Comparison of ENCODE assay signal across 25 mouse cellular contexts in the genomic region with DNA sequence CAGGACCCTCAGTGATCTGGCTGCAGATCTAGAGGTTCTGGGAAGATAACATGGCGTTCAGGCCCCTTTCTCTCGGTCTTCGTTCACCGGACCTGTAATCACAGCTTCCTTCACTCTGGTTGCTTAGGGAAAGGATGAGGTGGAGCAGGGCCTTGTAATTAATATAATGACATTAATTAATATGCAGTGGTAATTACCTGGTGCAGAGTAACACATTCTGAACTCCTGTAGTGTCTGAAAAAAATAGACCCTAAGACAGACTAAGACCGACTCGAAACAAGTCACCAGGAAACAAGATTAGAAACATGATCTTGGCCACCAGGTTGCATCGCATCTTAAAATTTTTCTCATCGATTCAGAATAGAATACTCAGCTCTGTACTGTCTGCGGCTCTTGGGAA. TPM values are rescaled to one million over a fixed set of nuclear protein-coding genes. Genes with fewer than 3 reads are reported as not detected.
DNase-seq lines count a peak whose midpoint lies in the region; ATAC-seq and TF ChIP-seq lines count a peak whose summit lies in the region.
"Had no signal": no experiment of that assay in that cellular context is flagged by ENCODE, and none has a peak within 500 bp of the region (broad histone marks: within the 10 kb centered on the region; RNA-seq: fewer than 3 reads in every experiment).

No protein-coding gene starts in this region.

- DNase-seq in embryonic facial prominence, embryonic 10.5 days (ENCODE audit: low spot score): no peak
- DNase-seq in forebrain, embryonic 11.5 days (ENCODE audit: low spot score): peak; percentile 46
- no peak for DNase-seq in forebrain, postnatal 0 days
- DNase-seq in midbrain, embryonic 11.5 days (ENCODE audit: low spot score, missing footprints): peak; percentile 31
- no peak for DNase-seq in midbrain, embryonic 10.5 days (ENCODE audit: low spot score)
- DNase-seq: adrenal gland, adult 8-10 months; adrenal gland, postnatal 14 days; adrenal gland, postnatal 36 days; B cell, adult 2 months; cerebellum, adult 11-12 months; cerebellum, adult 2 months; cerebellum, adult 9-10 months; cerebellum, postnatal 10 days; cerebellum, postnatal 25 days had no signal

- H3K4me3 ChIP-seq in embryonic facial prominence, embryonic 13.5 days: no peak overlapping the region
- H3K4me3 ChIP-seq in embryonic facial prominence, embryonic 10.5 days: no peak overlapping the region
- no peak overlapping the region for H3K4me3 ChIP-seq in forebrain, embryonic 11.5 days (ENCODE audit: low read depth, low read length)
- H3K4me3 ChIP-seq in forebrain, embryonic 16.5 days (replicated peaks; ENCODE audit: low read length): no peak overlapping the region
- H3K4me3 ChIP-seq in forebrain, embryonic 13.5 days: no peak overlapping the region
- no peak overlapping the region for H3K4me3 ChIP-seq in forebrain, postnatal 0 days (ENCODE audit: low read depth, low read length)
- no peak overlapping the region for H3K4me3 ChIP-seq in midbrain, embryonic 11.5 days (ENCODE audit: low read depth, low read length)
- no peak overlapping the region for H3K4me3 ChIP-seq in midbrain, embryonic 10.5 days

- H3K9me3 ChIP-seq in embryonic facial prominence, embryonic 13.5 days: peaks cover 7% of the 10 kb centered on the region
- H3K9me3 ChIP-seq in embryonic facial prominence, embryonic 10.5 days: peaks cover 11% of the 10 kb centered on the region
- H3K9me3 ChIP-seq in forebrain, embryonic 11.5 days (ENCODE audit: control insufficient read depth, low read length): no peaks in the 10 kb centered on the region
- peaks cover 6% of the 10 kb centered on the region for H3K9me3 ChIP-seq in forebrain, embryonic 16.5 days (ENCODE audit: control insufficient read depth, low read length)
- peaks cover 6% of the 10 kb centered on the region; the same call in 1 of the 2 replicates for H3K9me3 ChIP-seq in forebrain, embryonic 13.5 days (replicated peaks)
- H3K9me3 ChIP-seq in forebrain, postnatal 0 days (ENCODE audit: low read length): no peaks in the 10 kb centered on the region
- peaks cover 4% of the 10 kb centered on the region; the same call in 1 of the 2 replicates for H3K9me3 ChIP-seq in midbrain, embryonic 11.5 days (ENCODE audit: control insufficient read depth, low read length)
- H3K9me3 ChIP-seq in midbrain, embryonic 10.5 days (replicated peaks): peaks cover 11% of the 10 kb centered on the region

- no peaks in the 10 kb centered on the region for H3K36me3 ChIP-seq in embryonic facial prominence, embryonic 13.5 days
- H3K36me3 ChIP-seq in embryonic facial prominence, embryonic 10.5 days (replicated peaks): 0 out of 2 replicates have a peak, but pooled peaks cover 3% of the 10 kb centered on the region
- H3K36me3 ChIP-seq in forebrain, embryonic 11.5 days (ENCODE audit: control insufficient read depth, insufficient read depth, low read length): no peaks in the 10 kb centered on the region
- H3K36me3 ChIP-seq in forebrain, embryonic 16.5 days (ENCODE audit: control insufficient read depth, insufficient read depth): no peaks in the 10 kb centered on the region
- H3K36me3 ChIP-seq in forebrain, embryonic 13.5 days (ENCODE audit: poor library complexity, severe bottlenecking): no peaks in the 10 kb centered on the region
- no peaks in the 10 kb centered on the region for H3K36me3 ChIP-seq in forebrain, postnatal 0 days (ENCODE audit: insufficient read depth)
- no peaks in the 10 kb centered on the region for H3K36me3 ChIP-seq in midbrain, embryonic 11.5 days (ENCODE audit: control insufficient read depth, insufficient read depth, low read length)
- no peaks in the 10 kb centered on the region for H3K36me3 ChIP-seq in midbrain, embryonic 10.5 days
- H3K36me3 ChIP-seq: G1E had no signal

- no peak overlapping the region for H3K4me2 ChIP-seq in embryonic facial prominence, embryonic 13.5 days
- no peak overlapping the region for H3K4me2 ChIP-seq in forebrain, embryonic 11.5 days (ENCODE audit: low read depth, low read length, severe bottlenecking)
- no peak overlapping the region for H3K4me2 ChIP-seq in forebrain, embryonic 16.5 days (ENCODE audit: low read length)
- no peak overlapping the region for H3K4me2 ChIP-seq in forebrain, embryonic 13.5 days
- no peak overlapping the region for H3K4me2 ChIP-seq in forebrain, postnatal 0 days (ENCODE audit: low read depth)
- H3K4me2 ChIP-seq in midbrain, embryonic 11.5 days: no peak overlapping the region

- ATAC-seq in embryonic facial prominence, embryonic 13.5 days (ENCODE audit: insufficient number of reproducible peaks, insufficient read depth, low FRiP score, low TSS enrichment, low read depth): peak; percentile 3; the same call in 1 of the 2 replicates
- ATAC-seq in forebrain, embryonic 11.5 days (replicated peaks; ENCODE audit: low FRiP score): no peak; the same call in 1 of the 2 replicates
- no peak for ATAC-seq in forebrain, embryonic 16.5 days
- peak; percentile 54; the same call in 1 of the 2 replicates for ATAC-seq in forebrain, embryonic 13.5 days
- ATAC-seq in forebrain, postnatal 0 days: no peak
- ATAC-seq in midbrain, embryonic 11.5 days (ENCODE audit: low FRiP score): no peak
- ATAC-seq: activated CD4-positive, CD25-positive, alpha-beta regulatory T cell, adult 4 months; CD4-positive, CD25-positive, alpha-beta regulatory T cell, adult 4 months; Patski had no signal

- WGBS in embryonic facial prominence, embryonic 13.5 days: 70% methylated on average over 9 of the region's 9 CpGs
- WGBS in embryonic facial prominence, embryonic 10.5 days: 86% methylated on average over 9 of the region's 9 CpGs
- 78% methylated on average over 9 of the region's 9 CpGs for WGBS in forebrain, embryonic 11.5 days
- 60% methylated on average over 9 of the region's 9 CpGs for WGBS in forebrain, embryonic 16.5 days
- 67% methylated on average over 9 of the region's 9 CpGs for whole genome bisulfite sequencing in forebrain, embryonic 13.5 days
- 58% methylated on average over 9 of the region's 9 CpGs for WGBS in forebrain, postnatal 0 days
- 93% methylated on average over 9 of the region's 9 CpGs for WGBS in midbrain, embryonic 11.5 days
- WGBS in midbrain, embryonic 10.5 days: 88% methylated on average over 9 of the region's 9 CpGs

- no peaks in the 10 kb centered on the region for H3K27me3 ChIP-seq in embryonic facial prominence, embryonic 13.5 days
- H3K27me3 ChIP-seq in embryonic facial prominence, embryonic 10.5 days (replicated peaks; ENCODE audit: low read depth, poor library complexity, severe bottlenecking): no peaks in the 10 kb centered on the region
- no peaks in the 10 kb centered on the region for H3K27me3 ChIP-seq in forebrain, embryonic 11.5 days (ENCODE audit: control insufficient read depth, insufficient read depth, low read length)
- no peaks in the 10 kb centered on the region for H3K27me3 ChIP-seq in forebrain, embryonic 16.5 days (replicated peaks; ENCODE audit: control insufficient read depth, insufficient read depth, low read length)
- H3K27me3 ChIP-seq in forebrain, embryonic 13.5 days: no peaks in the 10 kb centered on the region
- no peaks in the 10 kb centered on the region for H3K27me3 ChIP-seq in forebrain, postnatal 0 days (ENCODE audit: insufficient read depth, low read length)
- no peaks in the 10 kb centered on the region for H3K27me3 ChIP-seq in midbrain, embryonic 11.5 days (ENCODE audit: control insufficient read depth, insufficient read depth, low read length)
- peaks cover 11% of the 10 kb centered on the region for H3K27me3 ChIP-seq in midbrain, embryonic 10.5 days (ENCODE audit: low read depth, poor library complexity, severe bottlenecking)
- H3K27me3 ChIP-seq: CH12.LX, Patski had no signal

- no peak overlapping the region for H3K9ac ChIP-seq in embryonic facial prominence, embryonic 13.5 days
- no peak overlapping the region for H3K9ac ChIP-seq in forebrain, embryonic 11.5 days (ENCODE audit: low read length)
- no peak overlapping the region for H3K9ac ChIP-seq in forebrain, embryonic 16.5 days (replicated peaks; ENCODE audit: low read depth, low read length)
- no peak overlapping the region for H3K9ac ChIP-seq in forebrain, embryonic 13.5 days
- no peak overlapping the region for H3K9ac ChIP-seq in forebrain, postnatal 0 days
- H3K9ac ChIP-seq in midbrain, embryonic 11.5 days (ENCODE audit: low read length): no peak overlapping the region

- peaks cover 12% of the 10 kb centered on the region; the same call in 1 of the 2 replicates for H3K4me1 ChIP-seq in embryonic facial prominence, embryonic 13.5 days
- peaks cover 25% of the 10 kb centered on the region for H3K4me1 ChIP-seq in embryonic facial prominence, embryonic 10.5 days
- H3K4me1 ChIP-seq in forebrain, embryonic 11.5 days (replicated peaks; ENCODE audit: control insufficient read depth, insufficient read depth, low read length): peaks cover 2% of the 10 kb centered on the region; the same call in 1 of the 2 replicates
- peaks cover 3% of the 10 kb centered on the region; the same call in 1 of the 2 replicates for H3K4me1 ChIP-seq in forebrain, embryonic 16.5 days (replicated peaks; ENCODE audit: control insufficient read depth, insufficient read depth, low read length)
- H3K4me1 ChIP-seq in forebrain, embryonic 13.5 days: 0 out of 2 replicates have a peak, but pooled peaks cover 12% of the 10 kb centered on the region
- no peaks in the 10 kb centered on the region for H3K4me1 ChIP-seq in forebrain, postnatal 0 days (ENCODE audit: insufficient read depth)
- no peaks in the 10 kb centered on the region for H3K4me1 ChIP-seq in midbrain, embryonic 11.5 days (ENCODE audit: control insufficient read depth, insufficient read depth, low read length)
- peaks cover 10% of the 10 kb centered on the region for H3K4me1 ChIP-seq in midbrain, embryonic 10.5 days

- no peak overlapping the region for H3K27ac ChIP-seq in embryonic facial prominence, embryonic 13.5 days
- no peak overlapping the region for H3K27ac ChIP-seq in embryonic facial prominence, embryonic 10.5 days (replicated peaks)
- no peak overlapping the region for H3K27ac ChIP-seq in forebrain, embryonic 11.5 days (ENCODE audit: low read depth, low read length)
- no peak overlapping the region for H3K27ac ChIP-seq in forebrain, embryonic 16.5 days (ENCODE audit: low read length)
- no peak overlapping the region for H3K27ac ChIP-seq in forebrain, embryonic 13.5 days
- no peak overlapping the region for H3K27ac ChIP-seq in forebrain, postnatal 0 days (ENCODE audit: low read depth, low read length)
- H3K27ac ChIP-seq in midbrain, embryonic 11.5 days (ENCODE audit: low read depth, low read length): no peak overlapping the region
- H3K27ac ChIP-seq in midbrain, embryonic 10.5 days (replicated peaks): no peak overlapping the region

- TF ChIP-seq CTCF in forebrain, postnatal 0 days (IDR thresholded peaks at IDR 0.05; ENCODE audit: low read depth): no peak

RNA-seq across cellular contexts. Expression of a gene that starts 8.4 kb away (rescaled TPM):
- polyA plus RNA-seq in embryonic facial prominence, embryonic 13.5 days (2015; fragmentation: Nextera tagmentation; extraction: Ambion mirVana): 56.6 and 57.9 TPM in 2 replicates
- polyA plus RNA-seq in embryonic facial prominence, embryonic 10.5 days (2016; fragmentation: Nextera tagmentation; extraction: Ambion mirVana): 34.9 and 38.1 TPM in 2 replicates
- polyA plus RNA-seq in forebrain, embryonic 11.5 days (2014; fragmentation: Nextera tagmentation; extraction: Ambion mirVana): 35.9 and 38.4 TPM in 2 replicates
- 17.8 and 21.4 TPM in 2 replicates for polyA plus RNA-seq in forebrain, embryonic 16.5 days (2015; fragmentation: Nextera tagmentation; extraction: Ambion mirVana)
- 12.7 and 16.5 TPM in 2 replicates for polyA plus RNA-seq in forebrain, embryonic 13.5 days (2015; fragmentation: Nextera tagmentation; extraction: Ambion mirVana)
- total RNA-seq in forebrain, postnatal 0 days (2014; rRNA removed): 32.0 and 33.0 TPM in 2 replicates
- 15.6 and 23.8 TPM in 2 replicates for polyA plus RNA-seq in forebrain, postnatal 0 days (2015; fragmentation: Nextera tagmentation; extraction: Ambion mirVana)
- 30.2 and 30.7 TPM in 2 replicates for polyA plus RNA-seq in midbrain, embryonic 11.5 days (2014; fragmentation: Nextera tagmentation; extraction: Ambion mirVana)
- polyA plus RNA-seq in midbrain, embryonic 10.5 days (2016; fragmentation: Nextera tagmentation; extraction: Ambion mirVana): 28.4 and 28.8 TPM in 2 replicates

RNA-seq across cellular contexts. Expression of a gene that starts 30.0 kb away (rescaled TPM):
- polyA plus RNA-seq in embryonic facial prominence, embryonic 13.5 days (2015; fragmentation: Nextera tagmentation; extraction: Ambion mirVana): not detected in 2 replicates
- not detected in 2 replicates for polyA plus RNA-seq in embryonic facial prominence, embryonic 10.5 days (2016; fragmentation: Nextera tagmentation; extraction: Ambion mirVana)
- polyA plus RNA-seq in forebrain, embryonic 11.5 days (2014; fragmentation: Nextera tagmentation; extraction: Ambion mirVana): not detected in 2 replicates
- polyA plus RNA-seq in forebrain, embryonic 16.5 days (2015; fragmentation: Nextera tagmentation; extraction: Ambion mirVana): not detected in 2 replicates
- polyA plus RNA-seq in forebrain, embryonic 13.5 days (2015; fragmentation: Nextera tagmentation; extraction: Ambion mirVana): not detected in 2 replicates
- not detected in 2 replicates for total RNA-seq in forebrain, postnatal 0 days (2014; rRNA removed)
- polyA plus RNA-seq in forebrain, postnatal 0 days (2015; fragmentation: Nextera tagmentation; extraction: Ambion mirVana): not detected in 2 replicates
- not detected in 2 replicates for polyA plus RNA-seq in midbrain, embryonic 11.5 days (2014; fragmentation: Nextera tagmentation; extraction: Ambion mirVana)
- polyA plus RNA-seq in midbrain, embryonic 10.5 days (2016; fragmentation: Nextera tagmentation; extraction: Ambion mirVana): not detected in 2 replicates
- total RNA-seq: adrenal gland, adult 18-20 months; adrenal gland, adult 8-10 months; adrenal gland, postnatal 14 days; adrenal gland, postnatal 36 days; CH12.LX had no signal
- polyA plus RNA-seq: activated CD4-positive, CD25-positive, alpha-beta regulatory T cell, adult 4 months; CD4-positive, CD25-positive, alpha-beta regulatory T cell, adult 4 months; cerebellum, adult 2 months; embryonic facial prominence, embryonic 11.5 days; embryonic facial prominence, embryonic 14.5 days; G1E; Patski had no signal

Comparison
In these comparisons a context has a peak if more than half of its experiments do, and no peak if none do; other contexts are left out.
1. ATAC-seq: peak in embryonic facial prominence, embryonic 13.5 days (single experiment) and forebrain, embryonic 13.5 days (single experiment); none in forebrain, embryonic 11.5 days (single experiment), forebrain, embryonic 16.5 days (single experiment), forebrain, postnatal 0 days (single experiment) and midbrain, embryonic 11.5 days (single experiment).
2. DNase-seq: peak in forebrain, embryonic 11.5 days (single experiment) and midbrain, embryonic 11.5 days (single experiment); none in embryonic facial prominence, embryonic 10.5 days (single experiment), forebrain, postnatal 0 days (single experiment) and midbrain, embryonic 10.5 days (single experiment).